Mouse (Mus musculus): ENCODE measurements around the gene Klk10. TPM values are rescaled to one million over a fixed set of nuclear protein-coding genes. Genes with fewer than 3 reads are reported as not detected.

Klk10 gene
- total and polyA plus RNA-seq, 3 experiments = not detected

DNA sequence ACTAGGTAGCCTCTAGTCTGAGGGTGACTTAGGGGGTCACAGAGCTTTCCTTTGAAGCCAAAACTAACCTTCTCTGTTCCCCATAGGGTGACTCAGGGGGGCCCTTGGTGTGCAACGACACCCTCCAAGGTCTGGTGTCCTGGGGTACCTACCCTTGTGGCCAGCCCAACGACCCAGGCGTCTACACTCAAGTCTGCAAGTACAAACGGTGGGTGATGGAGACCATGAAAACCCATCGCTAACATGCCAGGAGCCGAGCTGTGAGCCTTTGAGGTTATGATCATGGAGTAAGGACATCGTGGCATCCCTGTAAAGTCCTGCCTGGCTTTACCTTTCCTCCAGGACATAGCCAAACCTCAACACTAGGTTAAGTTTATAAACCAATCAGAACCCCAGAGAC is 34.4 kb downstream of the Klk10 start:
- H3K4me1 ChIP-seq (ENCODE audit: control insufficient read depth in 1 of 2, insufficient read depth in 2 of 2) = no peaks in the 10 kb centered on the region
- no peak overlapping the region for H3K27ac ChIP-seq (ENCODE audit: insufficient read depth, low read depth)
- H3K4me2 ChIP-seq (ENCODE audit: insufficient read depth, low read depth, poor library complexity, severe bottlenecking) = no peak overlapping the region
- no peak for DNase-seq (ENCODE audit: extremely low read depth)
- no peak overlapping the region for H3K4me3 ChIP-seq (replicated peaks in 1 of 3; ENCODE audit: low read depth in 2 of 3, low read length in 2 of 3, poor library complexity in 1 of 3)
- peaks cover 72% of the 10 kb centered on the region for H3K27me3 ChIP-seq (replicated peaks)
- H3K36me3 ChIP-seq (replicated peaks in 1 of 2; ENCODE audit: control insufficient read depth in 1 of 2, insufficient read depth in 1 of 2, low read length in 1 of 2) = no peaks in the 10 kb centered on the region
- in situ Hi-C loops (cut with MboI; ENCODE audit: low pct_ligation_motif_present, low pct_unique_long_range_greater_than_20kb, low sequenced_read_pairs) = no loop called here
- dilution Hi-C loops (cut with MboI; ENCODE audit: extremely low pct_ligation_motif_present, extremely low pct_unique_long_range_greater_than_20kb, low sequenced_read_pairs) = no loop called here
- H3K79me2 ChIP-seq (replicated peaks; ENCODE audit: control insufficient read depth, extremely low read depth, insufficient read depth, poor library complexity, severe bottlenecking) = no peaks in the 10 kb centered on the region
- no peaks in the 10 kb centered on the region for H3K9me3 ChIP-seq (replicated peaks; ENCODE audit: low read length)
- no peak overlapping the region for H3K9ac ChIP-seq (ENCODE audit: insufficient read depth, low read depth)
- no peak for TF ChIP-seq NRF1 (IDR thresholded peaks at IDR 0.05; ENCODE audit: low read depth, low read length)
- TF ChIP-seq ETS1 (conservative IDR thresholded peaks at IDR 0.05; ENCODE audit: low read depth, low read length) = no peak
- TF ChIP-seq KAT2A (IDR thresholded peaks at IDR 0.05; ENCODE audit: insufficient replicate concordance, low read length) = no peak
- no peak for TF ChIP-seq USF2 (conservative IDR thresholded peaks at IDR 0.05; ENCODE audit: low read depth, low read length)
- no peak for TF ChIP-seq SMC3 (IDR thresholded peaks at IDR 0.05; ENCODE audit: low read depth, low read length)
- TF ChIP-seq TCF12 (IDR thresholded peaks at IDR 0.05; ENCODE audit: low read depth, low read length) = no peak
- no peak for TF ChIP-seq E2F4 (IDR thresholded peaks at IDR 0.05; ENCODE audit: insufficient replicate concordance, low read depth, low read length)
- no peak for TF ChIP-seq SIN3A (IDR thresholded peaks at IDR 0.05; ENCODE audit: low read length)
- no peak for TF ChIP-seq CHD1 (IDR thresholded peaks at IDR 0.05; ENCODE audit: low read depth, low read length)
- no peak for TF ChIP-seq ZMIZ1 (IDR thresholded peaks at IDR 0.05; ENCODE audit: low read depth, low read length)
- no peak for TF ChIP-seq MAFK (IDR thresholded peaks at IDR 0.05; ENCODE audit: insufficient replicate concordance, low read length)
- TF ChIP-seq PAX5 (IDR thresholded peaks at IDR 0.05; ENCODE audit: low read length) = no peak
- no peak for TF ChIP-seq MAZ (IDR thresholded peaks at IDR 0.05; ENCODE audit: low read depth, low read length)
- no peak for TF ChIP-seq RAD21 (IDR thresholded peaks at IDR 0.05; ENCODE audit: low read depth, low read length)
- TF ChIP-seq MEF2A (IDR thresholded peaks at IDR 0.05; ENCODE audit: borderline replicate concordance, low read depth, low read length) = no peak

DNA sequence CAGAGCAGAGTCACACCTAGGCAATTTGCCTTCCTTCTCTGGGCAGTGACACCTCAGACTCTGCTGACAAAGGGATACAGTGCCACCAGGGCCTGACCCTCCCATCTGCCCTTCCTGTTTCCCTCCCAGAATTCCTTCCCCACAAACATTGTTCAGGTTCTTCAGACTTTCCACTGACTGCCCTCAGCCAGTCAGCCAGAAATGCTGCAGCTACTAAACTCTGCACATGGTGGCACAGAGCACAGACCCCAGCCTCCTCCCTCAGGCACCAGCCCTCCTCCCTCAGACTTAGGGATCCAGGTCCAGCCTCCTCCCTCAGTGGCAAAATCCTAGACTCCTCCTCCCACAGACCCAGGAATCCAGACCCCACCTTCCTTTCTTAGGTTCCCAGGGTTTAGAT is 35.9 kb downstream of the Klk10 start:
- no peak overlapping the region for H3K27ac ChIP-seq (ENCODE audit: insufficient read depth, low read depth)
- DNase-seq (ENCODE audit: extremely low read depth) = no peak
- dilution Hi-C loops (cut with MboI; ENCODE audit: extremely low pct_ligation_motif_present, extremely low pct_unique_long_range_greater_than_20kb, low sequenced_read_pairs) = no loop called here
- in situ Hi-C loops (cut with MboI; ENCODE audit: low pct_ligation_motif_present, low pct_unique_long_range_greater_than_20kb, low sequenced_read_pairs) = no loop called here
- H3K27me3 ChIP-seq (replicated peaks) = peaks cover 73% of the 10 kb centered on the region
- no peak overlapping the region for H3K4me3 ChIP-seq (replicated peaks in 1 of 3; ENCODE audit: low read depth in 2 of 3, low read length in 2 of 3, poor library complexity in 1 of 3)
- no peak overlapping the region for H3K9ac ChIP-seq (ENCODE audit: insufficient read depth, low read depth)
- H3K36me3 ChIP-seq (replicated peaks in 1 of 2; ENCODE audit: control insufficient read depth in 1 of 2, insufficient read depth in 1 of 2, low read length in 1 of 2) = no peaks in the 10 kb centered on the region
- TF ChIP-seq RCOR1 (conservative IDR thresholded peaks at IDR 0.05; ENCODE audit: low read depth, low read length) = no peak
- no peak overlapping the region for H3K4me2 ChIP-seq (ENCODE audit: insufficient read depth, low read depth, poor library complexity, severe bottlenecking)
- no peaks in the 10 kb centered on the region for H3K9me3 ChIP-seq (replicated peaks; ENCODE audit: low read length)
- no peaks in the 10 kb centered on the region for H3K79me2 ChIP-seq (replicated peaks; ENCODE audit: control insufficient read depth, extremely low read depth, insufficient read depth, poor library complexity, severe bottlenecking)
- H3K4me1 ChIP-seq (ENCODE audit: control insufficient read depth in 1 of 2, insufficient read depth in 2 of 2) = no peaks in the 10 kb centered on the region

Data from CH12.LX (cell line).